Mouse (Mus musculus) Muller cell, postnatal 12 days (primary cell): ENCODE data around the gene 4931414P19Rik.

Experiments
- DNase-seq: peaks from one replicate; pipeline ENCODE4 v3.0.0-alpha.2; 2015; ENCODE audit errors: inconsistent ontology term

Gene 4931414P19Rik

DNA sequence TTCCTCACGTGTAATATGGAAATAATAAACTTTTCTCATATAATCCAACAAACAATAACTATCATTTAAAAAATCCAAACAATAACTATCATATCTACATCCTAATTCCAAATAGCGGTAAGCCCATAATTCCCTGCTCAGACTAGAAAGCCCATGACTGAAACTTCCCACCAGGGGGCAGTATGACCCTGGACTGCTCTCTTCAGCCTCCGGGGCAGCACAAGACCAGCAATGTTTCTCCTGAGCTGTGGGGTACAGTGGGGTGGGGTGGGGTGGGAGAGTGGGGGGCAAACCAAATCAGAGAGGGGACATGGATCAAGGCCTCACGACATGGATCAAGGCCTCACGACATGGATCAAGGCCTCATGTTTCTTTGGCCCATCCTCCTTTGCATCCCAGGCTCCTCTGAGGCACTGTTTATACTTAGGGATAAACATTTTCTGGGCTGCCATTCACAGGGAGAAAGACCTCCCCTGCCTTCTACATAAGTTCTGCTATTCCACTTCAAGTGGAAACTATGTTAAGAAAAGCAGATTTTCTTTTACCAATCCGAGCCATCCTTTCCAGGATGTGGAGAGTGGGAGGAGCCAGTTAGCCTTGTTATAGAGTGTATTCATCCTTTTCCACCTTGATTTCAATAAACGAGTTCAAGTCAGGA, 22.0 kb downstream of the 4931414P19Rik start:
- DNase-seq: peak; percentile 36

DNA sequence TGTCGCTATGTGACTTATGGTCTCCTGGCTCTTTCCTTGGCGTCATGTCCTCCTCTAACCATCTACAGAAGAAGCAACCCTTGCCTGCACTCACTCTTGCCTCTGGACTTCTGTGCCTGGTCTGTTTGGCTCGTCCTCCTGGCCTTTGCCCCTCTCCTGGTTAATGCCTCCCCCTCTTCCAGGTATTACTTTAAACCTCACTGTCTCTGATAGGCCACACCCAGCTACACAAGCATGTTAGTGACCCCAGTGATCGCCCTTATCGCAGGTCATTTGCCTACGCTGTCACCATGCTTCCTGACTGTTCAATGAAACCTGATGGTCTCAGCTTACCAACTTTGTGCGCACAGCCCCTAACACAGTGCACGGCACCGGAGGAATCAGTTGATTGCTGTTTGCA, 23.3 kb downstream of the 4931414P19Rik start:
- DNase-seq: no peak

DNA sequence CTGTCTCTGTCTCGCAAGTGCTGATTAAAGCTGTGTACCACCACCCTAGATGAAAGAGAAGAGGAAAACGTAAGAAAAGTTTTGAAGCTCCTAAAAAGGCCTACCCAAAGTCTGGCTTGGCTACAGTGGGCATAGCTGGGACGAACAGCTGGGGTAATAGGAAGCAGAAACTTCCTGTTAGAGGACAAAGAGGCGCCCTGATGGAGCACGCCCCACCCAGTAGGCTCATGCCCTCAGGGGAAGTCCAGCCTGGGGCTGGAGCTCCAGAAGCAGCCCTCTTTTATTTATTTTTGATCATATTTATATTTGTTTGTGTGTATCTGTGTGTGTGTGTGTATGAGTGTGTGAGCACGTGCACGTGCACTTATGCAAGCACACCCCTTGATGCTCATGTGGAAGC, 26.2 kb downstream of the 4931414P19Rik start:
- DNase-seq: no peak

DNA sequence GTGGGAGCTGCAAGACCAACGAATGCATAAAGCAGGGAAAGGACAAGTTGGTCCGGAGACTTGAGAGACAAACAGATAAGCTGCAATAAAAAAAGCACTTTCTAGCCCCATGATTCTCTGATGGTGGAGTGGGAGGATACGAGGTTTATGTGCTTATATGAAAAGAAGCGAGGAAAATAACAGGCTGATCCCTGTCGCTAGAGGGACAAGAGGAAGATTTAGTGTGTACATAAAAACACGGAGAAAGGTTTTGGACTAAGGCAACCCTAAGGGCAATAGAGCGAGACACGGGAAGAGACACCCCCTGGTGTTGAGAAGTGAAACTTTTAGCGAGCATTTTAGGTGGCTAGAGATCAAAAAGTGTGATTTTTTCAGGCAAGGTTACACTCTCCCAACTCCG, 27.7 kb downstream of the 4931414P19Rik start:
- peak; percentile 84 for DNase-seq

DNA sequence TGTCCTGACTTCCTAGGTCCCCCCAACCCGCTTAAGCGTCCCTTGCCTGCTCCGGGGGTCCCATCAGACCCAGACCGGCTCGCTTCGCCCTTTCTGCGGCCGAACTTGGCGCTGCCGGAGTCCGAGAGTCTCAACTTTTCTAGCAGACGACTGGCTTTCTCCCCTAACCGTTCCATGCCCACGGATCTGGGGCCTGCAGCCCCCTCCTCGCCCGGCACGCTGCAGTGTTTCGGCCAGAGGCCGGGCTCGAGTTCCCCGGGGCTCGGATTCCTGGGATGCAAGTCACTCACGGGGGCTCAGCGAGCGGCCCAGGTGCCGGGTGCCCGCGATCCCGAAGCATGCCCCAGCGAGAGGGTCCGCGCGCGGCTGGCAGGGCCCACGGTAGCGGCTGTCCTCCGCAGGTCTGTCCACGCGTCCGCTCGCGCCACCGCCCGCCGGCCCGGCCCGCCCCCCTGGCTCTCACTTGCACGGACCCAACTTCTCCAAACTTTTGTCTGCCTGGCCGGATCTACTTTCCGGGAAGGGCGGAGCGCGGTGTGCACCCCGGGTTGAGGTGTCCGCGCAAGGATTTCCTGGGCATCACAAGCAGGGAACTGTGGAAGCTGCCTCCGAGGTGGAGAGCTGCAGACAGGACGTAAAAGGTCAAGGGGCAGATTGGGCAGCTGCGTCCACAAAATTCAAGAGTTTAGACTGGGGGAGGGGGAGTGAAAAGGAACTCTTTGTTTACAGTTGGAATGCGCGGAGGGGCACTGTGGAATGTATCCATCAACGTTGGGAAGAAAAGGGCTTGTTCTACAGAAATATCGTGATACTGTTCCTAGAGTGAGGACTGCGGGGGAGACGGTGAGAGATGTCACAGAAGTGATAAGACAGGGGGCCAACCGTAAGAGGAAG, 28.5 kb downstream of the 4931414P19Rik start, which contains the start of gene Ajuba:
TSS of gene Ajuba (minus strand) at position 470 of the 894 bp plus-strand sequence.
- DNase-seq: peak; percentile 98

DNA sequence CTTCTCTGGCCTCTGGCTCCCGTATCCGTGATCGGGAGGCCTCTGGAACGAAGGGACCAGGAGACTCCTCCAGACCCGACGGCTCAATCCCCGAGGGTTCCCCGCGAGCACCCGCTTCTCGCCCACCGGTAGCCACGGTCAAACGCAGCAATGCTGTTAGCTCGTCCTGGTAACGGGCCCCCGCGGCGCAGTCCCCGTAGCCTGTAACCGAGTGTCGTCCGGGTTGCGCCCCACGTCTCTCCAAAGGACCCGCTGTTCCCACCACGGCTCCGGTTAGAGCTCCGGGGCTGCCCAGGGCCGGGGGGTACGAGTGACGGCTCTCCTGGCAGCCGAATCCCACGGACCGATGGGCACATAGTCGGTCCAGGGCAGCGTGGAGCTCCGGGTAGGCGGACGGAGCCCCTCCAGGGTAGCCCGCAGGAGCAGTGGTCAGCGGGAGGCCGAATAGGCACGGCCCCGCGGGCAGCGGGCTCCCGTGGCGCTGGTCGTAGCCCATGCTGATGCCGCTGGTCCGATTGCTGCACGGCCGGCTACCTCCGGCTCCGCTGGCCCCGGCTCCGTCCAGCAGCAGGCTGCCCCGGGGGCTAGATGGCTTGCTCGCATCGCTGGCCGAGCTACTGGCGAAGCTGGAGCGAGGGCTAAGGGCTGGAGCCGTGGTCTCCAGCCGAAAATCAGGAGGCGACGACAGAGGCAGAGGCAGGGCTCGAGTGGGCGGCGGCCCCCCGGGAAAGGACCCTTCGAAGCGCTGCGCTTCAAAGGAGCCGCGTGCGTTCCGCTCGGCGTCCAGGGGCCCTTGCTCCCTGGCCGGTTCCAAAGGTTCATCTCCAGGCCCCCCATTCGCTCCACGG, 29.3 kb downstream of the 4931414P19Rik start:
- peak; percentile 58 for DNase-seq

DNA sequence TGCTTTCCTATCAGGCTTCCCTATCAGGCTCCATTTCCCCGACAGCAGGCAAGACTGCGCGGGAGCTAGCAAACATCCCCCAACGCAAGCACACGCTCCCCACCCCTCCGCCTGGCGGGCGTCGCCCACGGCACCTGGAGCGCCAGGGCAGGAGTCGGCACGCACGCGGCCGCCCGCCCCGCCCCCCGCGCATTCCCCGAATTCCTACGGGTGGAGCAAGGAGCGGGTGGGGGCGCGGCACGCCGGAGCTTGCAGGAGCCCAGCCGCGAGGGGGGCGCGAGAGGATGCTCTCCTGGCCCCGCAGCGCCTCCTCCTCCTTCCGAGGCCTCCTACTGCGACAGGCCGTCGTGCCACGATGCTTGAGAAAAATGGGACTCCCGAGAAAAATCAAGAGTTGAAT, 30.2 kb downstream of the 4931414P19Rik start:
- DNase-seq: peak; percentile 97

DNA sequence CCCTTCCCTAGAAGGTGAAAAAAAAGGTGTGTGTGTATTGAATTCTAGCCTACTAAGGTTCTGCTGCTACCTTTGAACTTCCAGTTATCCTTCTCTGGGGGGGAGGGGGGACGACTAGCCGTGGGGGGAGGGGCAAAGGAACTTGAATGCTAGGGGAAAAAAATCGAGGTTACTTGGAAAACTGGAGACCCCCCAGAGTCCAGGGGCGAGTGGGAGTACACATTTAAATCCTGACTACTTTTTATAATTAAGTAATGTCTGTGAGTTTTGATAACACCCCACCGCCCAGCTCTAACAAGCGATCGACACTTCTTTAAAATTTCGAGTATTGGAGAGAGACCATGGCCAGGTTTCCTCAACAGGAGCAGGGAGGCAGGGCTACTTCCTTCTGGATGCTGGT, 30.8 kb downstream of the 4931414P19Rik start:
- DNase-seq: peak; percentile 10

DNA sequence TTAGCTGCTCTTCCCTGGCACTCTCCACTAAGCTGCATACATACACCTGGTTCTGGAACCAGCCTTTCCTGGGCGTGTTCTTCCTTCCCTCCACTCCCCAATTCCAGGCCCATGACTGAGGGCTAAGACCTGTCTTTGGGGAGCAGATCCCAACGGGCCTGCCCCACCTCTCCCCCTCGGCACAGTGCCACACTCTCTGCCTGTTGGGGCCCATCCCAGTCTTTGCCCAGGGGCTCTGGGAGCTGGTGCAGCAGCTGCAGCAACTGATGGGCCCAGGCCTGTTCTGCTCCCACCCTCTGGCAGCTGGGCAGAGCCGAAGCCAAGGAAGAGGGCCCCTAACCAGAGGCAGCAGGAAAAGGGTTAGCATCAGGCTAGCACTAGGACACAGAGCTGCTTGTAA, 31.5 kb downstream of the 4931414P19Rik start:
- peak; percentile 45 for DNase-seq

DNA sequence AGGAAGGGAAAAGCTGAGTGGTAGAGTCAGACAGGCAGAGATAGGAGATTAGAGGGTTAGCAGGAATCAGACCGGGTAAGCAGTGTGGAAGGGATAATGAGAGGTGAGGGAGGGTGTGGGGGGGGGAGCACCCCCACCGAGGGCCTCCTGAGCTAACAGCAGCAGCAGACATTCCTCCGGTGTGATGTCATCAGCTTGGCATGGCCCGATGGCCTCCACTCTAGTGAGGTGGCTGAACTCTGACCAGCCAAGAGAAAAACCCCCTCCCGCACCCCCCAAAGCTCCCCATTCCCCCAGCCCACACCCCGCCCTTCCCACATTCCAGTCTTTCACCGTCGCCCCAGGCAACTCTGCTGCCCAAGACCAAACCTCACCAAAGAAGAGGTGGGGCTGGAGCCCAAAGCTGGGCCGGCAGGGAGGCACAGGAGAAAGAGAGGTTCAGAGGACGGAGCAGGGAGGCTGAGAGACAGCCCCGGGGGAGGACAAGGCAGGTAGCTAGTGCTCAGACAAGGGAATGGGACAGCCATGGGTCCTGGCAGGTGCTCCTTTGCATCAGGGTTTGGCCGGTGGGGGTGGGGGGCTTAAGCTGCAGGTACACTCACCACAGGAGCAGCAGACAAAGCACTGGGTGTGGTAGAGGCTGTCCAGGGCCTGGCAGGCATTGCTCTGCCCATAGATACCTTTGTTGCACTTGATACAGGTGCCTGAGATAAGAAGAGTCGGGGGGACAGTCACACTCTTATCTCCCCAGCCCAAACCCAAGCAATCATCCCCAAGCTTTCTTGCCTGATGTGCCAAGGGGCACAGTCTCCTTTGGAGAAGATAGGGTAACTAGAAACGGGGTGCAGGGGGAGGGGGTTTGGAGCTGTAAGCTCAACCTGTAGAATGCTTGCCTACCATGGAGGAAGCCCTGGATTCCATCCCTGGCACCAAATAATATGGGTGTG, 32.7 kb downstream of the 4931414P19Rik start:
- peak; percentile 98 for DNase-seq

DNA sequence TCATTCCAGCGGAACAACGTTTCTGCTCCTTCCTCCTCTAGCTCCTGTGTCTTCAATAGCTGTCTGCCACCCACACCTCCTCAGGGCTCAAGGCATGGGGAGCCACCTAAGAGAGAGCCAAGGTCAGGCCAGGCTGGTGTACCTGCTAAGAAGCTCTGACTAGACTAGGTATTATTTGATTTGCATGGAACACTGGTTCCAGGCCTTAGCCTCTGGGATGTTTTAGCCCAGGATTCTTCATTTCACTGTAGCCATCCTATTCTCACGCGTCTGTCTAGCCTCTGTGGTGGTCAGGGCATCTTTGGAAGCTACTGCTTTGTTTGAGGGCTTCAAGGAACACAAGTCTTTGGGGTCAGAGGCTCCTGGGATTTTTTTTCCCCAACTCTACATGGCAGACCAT, 33.7 kb downstream of the 4931414P19Rik start:
- peak; percentile 35 for DNase-seq

DNA sequence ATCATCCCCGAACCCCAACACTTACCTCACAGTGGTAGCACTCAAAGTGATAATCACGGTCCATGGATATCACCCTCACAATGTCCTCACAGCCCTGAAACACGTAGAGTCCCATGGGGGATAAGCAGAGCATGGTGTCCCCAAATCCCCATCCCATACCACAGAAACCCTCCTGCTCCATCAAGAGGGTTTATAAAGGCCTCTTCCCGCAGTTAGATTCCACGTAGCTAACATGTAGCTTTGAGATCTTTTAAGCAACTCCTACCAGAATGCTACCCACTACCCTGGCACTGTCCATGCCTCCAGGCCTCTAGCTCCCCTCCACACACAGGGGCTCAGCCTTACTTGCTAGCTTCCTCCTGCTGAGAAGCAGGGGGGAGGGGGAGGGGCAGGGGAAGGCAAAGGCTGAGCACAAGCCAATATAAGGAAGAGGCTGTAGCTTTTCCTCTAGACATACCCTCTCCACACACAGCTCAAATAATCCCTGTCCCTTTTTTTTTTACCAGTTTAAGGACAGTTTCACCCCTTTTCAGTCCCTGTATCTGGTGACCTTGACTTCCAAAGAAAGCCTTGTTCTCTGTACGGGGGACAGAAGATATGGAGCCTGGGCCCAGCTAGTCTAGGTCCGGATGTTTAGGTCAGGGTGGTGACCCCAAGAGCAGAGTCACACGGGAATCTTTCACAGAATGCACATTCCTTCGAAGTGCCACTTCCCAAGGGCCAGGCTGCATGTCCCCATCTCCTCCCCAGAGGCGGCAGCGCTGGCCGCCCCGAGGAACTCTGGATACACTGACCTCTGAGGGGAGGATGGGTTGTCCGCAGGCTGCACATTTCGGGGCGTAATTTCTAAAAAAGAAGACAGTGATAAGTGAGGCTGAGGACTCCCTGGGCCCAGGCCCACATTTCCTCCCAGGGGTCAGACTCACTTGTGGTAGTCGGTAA, 36.1 kb downstream of the 4931414P19Rik start:
- DNase-seq: peak; percentile 21

DNA sequence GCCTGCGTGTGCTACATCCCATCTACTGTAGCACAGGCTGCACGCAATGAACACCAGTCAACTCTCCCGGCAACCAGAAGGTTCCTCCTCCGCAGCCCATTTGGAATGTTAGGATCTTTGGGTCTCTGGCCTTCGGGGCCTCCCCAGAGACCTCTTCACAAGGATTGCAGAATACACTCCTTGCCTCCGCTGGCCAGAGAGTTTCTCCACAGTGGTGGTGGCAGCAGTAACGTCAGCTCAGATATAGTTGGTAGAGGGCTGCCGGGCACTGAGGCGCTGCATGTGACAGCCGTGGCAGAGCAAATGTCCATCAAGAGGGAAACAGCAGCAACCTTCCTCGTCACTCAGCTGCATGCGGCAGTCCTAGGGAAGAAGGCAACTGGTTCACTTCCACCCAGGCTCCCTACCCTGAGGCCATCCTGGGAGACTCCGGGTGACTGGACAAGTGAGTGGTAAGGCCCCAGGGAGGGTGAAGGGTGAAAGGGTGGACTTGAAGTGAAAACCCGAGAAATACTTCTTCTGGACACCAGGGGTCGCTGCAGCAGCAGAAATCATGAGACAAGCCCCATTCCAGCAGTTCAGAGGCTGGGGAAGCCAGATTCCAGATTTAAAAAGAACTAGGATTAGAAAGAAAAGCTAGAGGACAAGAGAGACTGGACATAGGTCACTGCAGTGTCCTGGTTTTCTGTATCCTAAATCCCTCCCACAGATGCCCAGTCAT, 36.9 kb downstream of the 4931414P19Rik start:
- DNase-seq: peak; percentile 73

DNA sequence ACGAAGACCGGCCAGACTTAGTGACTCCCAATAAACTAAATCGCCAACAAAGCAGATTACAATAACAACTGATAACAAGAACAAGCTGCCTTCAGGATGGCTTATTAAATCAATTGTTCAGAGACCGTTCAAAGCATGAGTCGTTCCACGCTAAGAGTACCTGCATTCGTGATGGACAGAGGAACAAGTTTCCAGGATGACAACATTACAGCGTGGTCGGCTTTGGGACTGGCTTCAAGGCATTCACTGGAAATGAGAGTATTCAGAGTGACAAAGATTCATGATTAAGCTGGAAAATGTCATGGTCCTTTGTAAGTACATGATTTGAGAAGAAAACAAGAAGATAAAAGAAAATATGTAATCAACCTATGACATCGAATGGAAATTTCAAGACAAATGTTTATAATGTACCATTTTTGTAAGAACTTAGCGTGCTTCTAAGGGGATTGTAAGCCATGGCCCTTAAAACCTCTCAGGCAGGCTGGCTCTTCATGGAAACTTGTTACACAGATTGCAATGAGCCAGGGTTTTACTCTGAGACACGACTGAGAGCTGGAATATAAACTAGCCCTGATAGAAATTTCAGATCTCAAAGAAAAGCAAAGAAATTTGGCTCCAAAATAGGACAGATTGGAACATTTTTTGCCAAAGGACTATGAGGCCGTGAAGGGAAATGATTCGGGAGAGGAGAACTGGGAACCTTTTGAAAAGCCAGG, 45.1 kb downstream of the 4931414P19Rik start:
- DNase-seq: no peak

DNA sequence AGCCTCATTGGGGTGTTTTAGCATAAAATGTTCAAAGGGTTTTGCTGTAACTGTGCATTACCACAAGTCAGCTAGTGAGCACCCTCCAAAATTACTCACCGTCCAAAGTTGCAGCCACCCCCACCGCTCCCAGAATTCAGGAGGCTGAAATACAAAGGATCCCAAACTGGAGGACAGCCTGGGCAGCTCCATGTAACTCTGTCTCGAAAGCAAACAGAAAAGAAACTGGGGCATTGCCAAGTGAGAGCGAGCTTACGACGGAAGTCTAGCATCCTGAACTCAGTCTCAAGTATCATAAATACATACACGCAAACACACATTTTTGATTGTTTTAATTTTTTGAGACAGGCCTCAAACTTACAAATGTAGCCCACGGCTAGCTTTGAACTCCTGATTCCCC, 48.5 kb downstream of the 4931414P19Rik start:
- no peak for DNase-seq

DNA sequence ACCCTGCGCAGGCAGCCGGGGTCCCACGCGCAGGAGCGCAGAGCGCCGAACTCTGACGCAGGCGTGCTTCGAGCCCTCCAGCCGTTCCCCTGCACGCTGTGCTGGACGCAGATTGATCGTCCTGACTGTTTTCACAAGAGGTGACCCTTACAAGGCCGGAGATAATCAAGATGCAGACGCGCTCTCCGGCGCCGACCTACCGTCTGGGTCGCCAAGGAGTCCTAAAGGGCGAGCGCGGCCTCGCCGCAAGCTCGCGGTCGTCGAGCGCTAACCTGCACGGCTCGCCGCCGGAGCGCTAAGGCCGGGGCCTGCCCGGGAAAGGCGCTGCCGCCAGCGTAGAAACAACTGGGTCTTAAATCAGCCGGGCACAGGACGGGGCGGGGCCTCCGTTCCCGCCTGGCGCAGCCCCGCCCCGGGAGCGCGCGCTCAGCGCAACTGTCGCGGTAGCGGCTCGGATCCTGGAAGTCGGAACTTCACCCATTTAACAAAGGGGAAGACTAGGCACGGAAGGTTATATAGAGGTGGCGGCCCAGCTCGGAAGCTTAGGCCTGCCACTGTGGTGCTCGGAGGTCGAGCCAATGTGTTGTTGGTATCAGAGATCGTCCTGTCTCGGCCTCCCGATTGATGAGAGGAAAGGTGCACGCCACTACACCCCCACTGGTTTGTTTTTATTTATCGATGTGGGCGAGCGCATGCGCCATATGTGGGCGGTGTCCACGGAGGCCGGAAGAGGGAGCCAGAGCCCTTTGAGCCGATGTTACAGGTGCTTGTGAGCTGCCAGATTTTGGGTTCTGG, 51.6 kb downstream of the 4931414P19Rik start, which contains the start of gene Haus4:
TSS of gene Haus4 (minus strand) at position 642 of the 795 bp plus-strand sequence.
- peak; percentile 93 for DNase-seq

DNA sequence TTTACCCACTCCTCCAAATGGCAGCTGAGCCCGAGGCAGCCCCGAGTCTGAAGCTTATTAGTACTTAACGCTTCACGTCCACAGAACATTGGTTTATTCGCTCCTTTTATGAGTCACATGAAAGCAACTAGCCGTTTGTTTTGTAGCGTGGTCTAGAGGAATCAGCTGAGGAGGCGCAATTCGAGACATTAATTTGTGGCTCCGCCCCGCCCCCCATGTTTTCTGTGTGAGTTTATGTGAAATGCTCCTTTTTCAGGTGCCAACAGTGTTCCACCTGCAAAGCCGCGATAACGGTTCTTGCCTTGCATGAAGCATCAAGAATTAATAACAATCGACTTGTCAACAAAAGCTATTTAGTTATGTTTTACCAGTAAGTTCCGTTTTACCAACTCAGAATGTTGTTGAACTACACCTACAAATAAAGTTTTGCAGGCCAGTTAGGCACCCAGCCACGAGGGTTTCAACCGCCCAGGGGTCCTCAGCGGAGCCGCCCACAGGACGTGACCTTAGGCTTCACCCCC, 52.3 kb downstream of the 4931414P19Rik start:
- peak; percentile 82 for DNase-seq
